Comparison of ENCODE assay signal across 8 mouse cellular contexts in the genomic region with DNA sequence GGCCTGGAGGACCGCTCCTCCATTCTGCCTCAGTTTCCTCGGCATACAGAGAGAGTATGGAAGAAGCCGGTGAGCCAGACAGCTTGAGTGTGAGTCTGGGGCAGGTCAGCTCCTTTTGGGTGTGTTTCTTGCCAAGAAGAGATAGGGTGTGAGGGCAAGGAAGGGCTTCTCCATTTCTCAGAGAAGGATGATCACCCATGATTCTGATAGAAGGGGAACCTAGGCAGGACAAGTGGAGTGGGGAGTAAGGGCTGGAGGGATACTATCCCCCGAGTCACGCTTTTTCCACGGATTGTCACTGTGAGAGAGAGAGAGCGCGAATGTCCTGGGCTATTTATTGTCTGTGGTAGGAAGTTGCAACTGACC. TPM values are rescaled to one million over a fixed set of nuclear protein-coding genes. Genes with fewer than 3 reads are reported as not detected.
A peak's percentile ranks its signal among the peaks of the same experiment; 100 is the strongest.
DNase-seq lines count a peak whose midpoint lies in the region; ATAC-seq and TF ChIP-seq lines count a peak whose summit lies in the region.

No protein-coding gene starts in this region.

- peaks cover 85% of the 10 kb centered on the region for H3K27me3 ChIP-seq in forebrain, embryonic 10.5 days (ENCODE audit: poor library complexity, severe bottlenecking)
- peaks cover 36% of the 10 kb centered on the region for H3K27me3 ChIP-seq in intestine, postnatal 0 days (replicated peaks; ENCODE audit: control insufficient read depth, insufficient read depth, low read length)
- peaks cover 61% of the 10 kb centered on the region for H3K27me3 ChIP-seq in neural tube, embryonic 12.5 days (replicated peaks)

- peak overlapping the region; percentile 73 for H3K4me3 ChIP-seq in layer of hippocampus, adult 2 months
- peak overlapping the region; percentile 62 for H3K4me3 ChIP-seq in forebrain, embryonic 10.5 days
- peak overlapping the region; percentile 54 for H3K4me3 ChIP-seq in intestine, postnatal 0 days (ENCODE audit: low read depth, low read length)
- peak overlapping the region; percentile 43 for H3K4me3 ChIP-seq in neural tube, embryonic 12.5 days

- no peak for ATAC-seq in intestine, postnatal 0 days
- no peak; the same call in 1 of the 2 replicates for ATAC-seq in neural tube, embryonic 12.5 days (ENCODE audit: low FRiP score, low read depth)

- no peak for DNase-seq in layer of hippocampus, adult 2 months (ENCODE audit: low spot score in 2 of 2)
- DNase-seq in layer of hippocampus, adult 11-12 months (ENCODE audit: low spot score) = no peak
- DNase-seq in forebrain, embryonic 10.5 days (ENCODE audit: extremely low spot score, low spot score) = no peak
- no peak for DNase-seq in right cerebral cortex, postnatal 4 days
- no peak for DNase-seq in embryo, embryonic 10.5 days (ENCODE audit: low spot score)
- DNase-seq in cerebellum, postnatal 4 days (ENCODE audit: low spot score in 2 of 2) = no peak

- H3K27ac ChIP-seq in layer of hippocampus, adult 2 months = peak overlapping the region; percentile 96
- H3K27ac ChIP-seq in forebrain, embryonic 10.5 days = no peak overlapping the region
- H3K27ac ChIP-seq in intestine, postnatal 0 days (ENCODE audit: low read depth, low read length) = no peak overlapping the region
- H3K27ac ChIP-seq in neural tube, embryonic 12.5 days = no peak overlapping the region

- H3K9me3 ChIP-seq in forebrain, embryonic 10.5 days = no peaks in the 10 kb centered on the region
- no peaks in the 10 kb centered on the region for H3K9me3 ChIP-seq in intestine, postnatal 0 days (ENCODE audit: control insufficient read depth)
- H3K9me3 ChIP-seq in neural tube, embryonic 12.5 days = no peaks in the 10 kb centered on the region

- peak overlapping the region; percentile 93 for H3K4me2 ChIP-seq in intestine, postnatal 0 days (replicated peaks; ENCODE audit: low read depth)
- peak overlapping the region; percentile 91 for H3K4me2 ChIP-seq in neural tube, embryonic 12.5 days (replicated peaks)

- no peaks in the 10 kb centered on the region for H3K36me3 ChIP-seq in forebrain, embryonic 10.5 days (replicated peaks)
- H3K36me3 ChIP-seq in intestine, postnatal 0 days (ENCODE audit: control insufficient read depth, insufficient read depth) = no peaks in the 10 kb centered on the region
- H3K36me3 ChIP-seq in neural tube, embryonic 12.5 days = no peaks in the 10 kb centered on the region

- peaks cover 21% of the 10 kb centered on the region for H3K4me1 ChIP-seq in forebrain, embryonic 10.5 days
- H3K4me1 ChIP-seq in intestine, postnatal 0 days (replicated peaks; ENCODE audit: control insufficient read depth, insufficient read depth, low read length) = no peaks in the 10 kb centered on the region; the same call in 1 of the 2 replicates
- peaks cover 11% of the 10 kb centered on the region for H3K4me1 ChIP-seq in neural tube, embryonic 12.5 days

- TF ChIP-seq CTCF in layer of hippocampus, adult 2 months (conservative IDR thresholded peaks at IDR 0.05) = no peak
- no peak for TF ChIP-seq CTCF in intestine, postnatal 0 days (IDR thresholded peaks at IDR 0.05; ENCODE audit: low read depth)

- 14% methylated on average over 8 of the region's 8 CpGs for WGBS in forebrain, embryonic 10.5 days
- WGBS in intestine, postnatal 0 days = 16% methylated on average over 8 of the region's 8 CpGs
- WGBS in neural tube, embryonic 12.5 days = 11% methylated on average over 8 of the region's 8 CpGs

- no peak overlapping the region for H3K9ac ChIP-seq in intestine, postnatal 0 days (ENCODE audit: low read depth, low read length)
- no peak overlapping the region for H3K9ac ChIP-seq in neural tube, embryonic 12.5 days

RNA-seq across cellular contexts. Expression of a gene that starts 7.0 kb away (rescaled TPM):
- 10 to 100 TPM; 19.3 to 19.7 TPM for total RNA-seq in layer of hippocampus, adult 2 months (2021)
- polyA plus RNA-seq in forebrain, embryonic 10.5 days (2016; fragmentation: Nextera tagmentation; extraction: Ambion mirVana) = 1.1 and 1.3 TPM in 2 replicates
- 0.82 and 1.1 TPM in 2 replicates for polyA plus RNA-seq in intestine, postnatal 0 days (2015; fragmentation: Nextera tagmentation; extraction: Ambion mirVana)
- polyA plus RNA-seq in neural tube, embryonic 12.5 days (2016; fragmentation: Nextera tagmentation; extraction: Ambion mirVana) = 1.3 and 1.4 TPM in 2 replicates

RNA-seq across cellular contexts. Expression of a gene that starts 7.1 kb away (rescaled TPM):
- 10 to 100 TPM; 44.5 to 46.3 TPM for total RNA-seq in layer of hippocampus, adult 2 months (2021)
- polyA plus RNA-seq in forebrain, embryonic 10.5 days (2016; fragmentation: Nextera tagmentation; extraction: Ambion mirVana) = 133 and 146 TPM in 2 replicates
- polyA plus RNA-seq in intestine, postnatal 0 days (2015; fragmentation: Nextera tagmentation; extraction: Ambion mirVana) = 43.8 and 48.6 TPM in 2 replicates
- polyA plus RNA-seq in neural tube, embryonic 12.5 days (2016; fragmentation: Nextera tagmentation; extraction: Ambion mirVana) = 112 and 124 TPM in 2 replicates

RNA-seq across cellular contexts. Expression of a gene that starts 31.8 kb away (rescaled TPM):
- 1 to 10 TPM in 1 of 2 experiments, under 1 TPM in 1; 0.76 to 1.0 TPM for total RNA-seq in layer of hippocampus, adult 2 months (2021)
- 0.10 TPM in 2 replicates for polyA plus RNA-seq in forebrain, embryonic 10.5 days (2016; fragmentation: Nextera tagmentation; extraction: Ambion mirVana)
- 0.16 TPM in 2 replicates for polyA plus RNA-seq in intestine, postnatal 0 days (2015; fragmentation: Nextera tagmentation; extraction: Ambion mirVana)
- 0.18 and 0.27 TPM in 2 replicates for polyA plus RNA-seq in neural tube, embryonic 12.5 days (2016; fragmentation: Nextera tagmentation; extraction: Ambion mirVana)

RNA-seq across cellular contexts. Expression of a gene that starts 49.8 kb away (rescaled TPM):
- total RNA-seq in layer of hippocampus, adult 2 months (2021) = 1 to 10 TPM; 8.7 to 9.1 TPM
- polyA plus RNA-seq in forebrain, embryonic 10.5 days (2016; fragmentation: Nextera tagmentation; extraction: Ambion mirVana) = 14.2 and 14.6 TPM in 2 replicates
- 12.2 and 15.2 TPM in 2 replicates for polyA plus RNA-seq in intestine, postnatal 0 days (2015; fragmentation: Nextera tagmentation; extraction: Ambion mirVana)
- 17.2 and 17.5 TPM in 2 replicates for polyA plus RNA-seq in neural tube, embryonic 12.5 days (2016; fragmentation: Nextera tagmentation; extraction: Ambion mirVana)
